Mouse (Mus musculus): Measurements from ENCODE around the gene Nek3.

- TF ChIP-seq EP300 (IDR thresholded peaks at IDR 0.05; ENCODE audit: low read depth), result no peak
- no peak for TF ChIP-seq CTCF (IDR thresholded peaks at IDR 0.05; ENCODE audit: low read depth)
Measured at GRCm38 (mm10) chr8:22142592-22142991, 23.6 kb downstream of the Nek3 start.
